Mouse (Mus musculus): ENCODE results near the gene Cox16.

GRCm38 (mm10) chr12:81317811-81318210, 167.1 kb downstream of the Cox16 start:
- TF ChIP-seq CTCF (IDR thresholded peaks at IDR 0.05; ENCODE audit: low read depth, low read length): no peak
- no peak for TF ChIP-seq POLR2A (IDR thresholded peaks at IDR 0.05; ENCODE audit: extremely low read depth, insufficient read depth, low read length)
